Mouse (Mus musculus) erythroblast, embryonic 14.5 days (primary cell): ENCODE results near the gene Gna14.

ENCODE experiments used
- GATA1 ChIP-seq: IDR thresholded peaks from 2 replicates; pipeline ENCODE4 v1.6.1; 2012; ENCODE audit warnings: low read length, inconsistent platforms, mixed read lengths
- TAL1 ChIP-seq: IDR thresholded peaks from 3 replicates; pipeline ENCODE4 v1.6.1; 2012; ENCODE audit warnings: low read length, inconsistent platforms, mixed read lengths

GRCm38 (mm10) chr19:16478186-16478607, 42.6 kb downstream of the Gna14 start:
- no peak for TF ChIP-seq GATA1
- TF ChIP-seq TAL1, result no peak
